Mouse (Mus musculus) liver, postnatal 0 days (tissue): ENCODE results near the gene Cd200r1. TPM values are rescaled to one million over a fixed set of nuclear protein-coding genes. Genes with fewer than 3 reads are reported as not detected.
"Not testable (repeated sequence)": the region's sequence is repeated elsewhere in the genome, so short reads cannot be mapped to it uniquely, and the experiment has no call there.

ENCODE experiments used
- ATAC-seq: fragments of 200-750 bp; cut with Nextera tagmentation; 2 replicates; pipeline ENCODE4 v1.8.0; 2017; ENCODE audit warnings: mild to moderate bottlenecking, moderate library complexity
- DNase-seq: peaks from one replicate; pipeline ENCODE4 v3.0.0-alpha.2; 2016
- H3K27ac ChIP-seq: fragments of 300-500 bp; sonication (generic); 2 replicates; pipeline ENCODE4 v1.5.1; 2014; ENCODE audit warnings: antibody characterized with exemption, moderate library complexity, mild to moderate bottlenecking, low read depth
- H3K27me3 ChIP-seq: fragments of 300-500 bp; sonication (generic); 2 replicates; pipeline ENCODE4 v1.6.1; 2014; ENCODE audit warnings: low read length, control low read depth, mixed read lengths; ENCODE audit not compliant: insufficient read depth
- H3K36me3 ChIP-seq: fragments of 300-500 bp; sonication (generic); replicated peaks from 2 replicates; pipeline ENCODE4 v1.6.1; 2014; ENCODE audit warnings: mild to moderate bottlenecking, control low read depth, low read length, moderate library complexity, mixed read lengths; ENCODE audit not compliant: insufficient read depth
- H3K4me1 ChIP-seq: fragments of 300-500 bp; sonication (generic); 2 replicates; pipeline ENCODE4 v1.6.1; 2014; ENCODE audit warnings: antibody characterized with exemption, mild to moderate bottlenecking, control low read depth; ENCODE audit not compliant: insufficient read depth
- H3K4me2 ChIP-seq: fragments of 300-500 bp; sonication (generic); 2 replicates; pipeline ENCODE4 v1.6.1; 2014; ENCODE audit warnings: low read depth, mild to moderate bottlenecking, low read length, moderate library complexity, mixed read lengths
- H3K4me3 ChIP-seq: fragments of 300-500 bp; sonication (generic); 2 replicates; pipeline ENCODE4 v1.5.1; 2014; ENCODE audit warnings: low read depth, low read length
- H3K9ac ChIP-seq: fragments of 300-500 bp; sonication (generic); replicated peaks from 2 replicates; pipeline ENCODE4 v1.6.1; 2014; ENCODE audit warnings: mild to moderate bottlenecking, moderate library complexity
- H3K9me3 ChIP-seq: fragments of 300-500 bp; sonication (generic); 2 replicates; pipeline ENCODE4 v1.6.1; 2016; ENCODE audit warnings: mild to moderate bottlenecking, control low read depth, low read length, mixed read lengths
- CTCF ChIP-seq: sonication (generic); IDR thresholded peaks from 2 replicates; pipeline ENCODE4 v1.5.1; 2016; ENCODE audit warnings: antibody characterized with exemption, low read depth
- EP300 ChIP-seq: IDR thresholded peaks from 2 replicates; pipeline ENCODE4 v1.6.1; 2016; ENCODE audit warnings: antibody characterized with exemption, low read depth, mild to moderate bottlenecking
- whole genome bisulfite sequencing: fragments of 180-500 bp; shearing (Covaris S2); extraction: QIAGEN DNeasy Blood & Tissue Kit; methylation state at CpG from one replicate; pipeline ENCODE4 v1.1.7; 2014; ENCODE audit not compliant: insufficient replicate concordance; 5-methylcytosine and 5-hydroxymethylcytosine counted together
- polyA plus RNA-seq: library from polyadenylated mRNA; unstranded; fragments of >200 nt; fragmentation: Nextera tagmentation; extraction: Ambion mirVana; gene quantifications from 2 replicates; pipeline ENCODE4 v1.2.1, GENCODE M21; 2015

Gene Cd200r1
- polyA plus RNA-seq, 1 experiment from 2014 or later, result 4.7 TPM

DNA sequence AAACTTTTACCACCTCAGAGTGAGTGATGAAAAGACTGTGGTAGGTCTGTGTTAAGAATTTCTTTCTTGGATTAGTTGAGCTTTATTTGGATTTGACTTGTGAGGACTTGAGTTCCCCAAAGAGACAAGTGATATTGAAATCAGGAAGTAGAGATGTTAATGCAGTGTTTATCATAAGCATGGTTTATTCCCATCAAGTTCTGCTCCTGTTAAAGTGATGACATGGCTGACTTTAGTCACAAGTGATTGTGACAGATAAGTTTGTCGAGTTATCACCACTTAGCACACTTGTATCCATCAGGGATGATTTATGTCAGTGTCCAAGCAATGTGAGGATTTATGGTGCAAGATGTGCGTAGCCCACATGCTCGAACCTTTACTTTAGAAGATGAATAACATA is 66.8 kb downstream of the Cd200r1 start:
- no peaks in the 10 kb centered on the region for H3K36me3 ChIP-seq
- 48% methylated on average over 3 of the region's 3 CpGs for WGBS
- ATAC-seq (no peak), DNase-seq (no peak)
- H3K9me3 ChIP-seq, result no peaks in the 10 kb centered on the region
- no peak overlapping the region for H3K27ac ChIP-seq
- no peak overlapping the region for H3K4me2 ChIP-seq
- H3K4me1 ChIP-seq, result no peaks in the 10 kb centered on the region
- H3K9ac ChIP-seq, result no peak overlapping the region
- no peaks in the 10 kb centered on the region for H3K27me3 ChIP-seq
- TF ChIP-seq CTCF (no peak), EP300 (no peak)
- no peak overlapping the region for H3K4me3 ChIP-seq

DNA sequence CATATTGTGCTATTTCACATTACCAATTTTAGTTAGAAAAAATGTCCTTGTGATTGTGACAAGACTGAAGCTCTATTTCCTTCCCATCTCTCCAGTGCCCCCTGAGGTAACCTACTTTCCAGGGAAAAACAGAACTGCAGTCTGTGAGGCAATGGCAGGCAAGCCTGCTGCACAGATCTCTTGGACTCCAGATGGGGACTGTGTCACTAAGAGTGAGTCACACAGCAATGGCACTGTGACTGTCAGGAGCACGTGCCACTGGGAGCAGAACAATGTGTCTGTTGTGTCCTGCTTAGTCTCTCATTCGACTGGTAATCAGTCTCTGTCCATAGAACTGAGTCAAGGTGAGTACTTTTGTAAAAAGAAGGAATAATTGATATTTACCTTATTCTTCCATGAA is 67.7 kb downstream of the Cd200r1 start:
- H3K27me3 ChIP-seq, H3K27ac ChIP-seq, H3K9ac ChIP-seq, ATAC-seq, H3K36me3 ChIP-seq, DNase-seq, H3K4me2 ChIP-seq, H3K4me3 ChIP-seq, H3K9me3 ChIP-seq, H3K4me1 ChIP-seq: not testable (repeated sequence)
- 44% methylated on average over 2 of the region's 2 CpGs for WGBS

Other genes with a start within 250 kb of the Cd200r1 start
- 0.14 and 0.17 TPM in 2 replicates for gene Boc, start 206.8 kb upstream of the Cd200r1 start, polyA plus RNA-seq
- 1.9 and 2.4 TPM in 2 replicates for gene Nepro, start 41.4 kb upstream of the Cd200r1 start, polyA plus RNA-seq
- 18.3 and 18.4 TPM in 2 replicates for gene Gtpbp8, start 19.4 kb upstream of the Cd200r1 start, polyA plus RNA-seq
- 0.45 and 0.68 TPM in 2 replicates for gene Cd200r4, start 46.0 kb downstream of the Cd200r1 start, polyA plus RNA-seq
- 0.12 and 0.13 TPM in 2 replicates for gene Cd200r2, start 101.4 kb downstream of the Cd200r1 start, polyA plus RNA-seq
- gene Cd200r3, start 177.9 kb downstream of the Cd200r1 start, polyA plus RNA-seq, result 0.69 and 0.79 TPM in 2 replicates